Mouse (Mus musculus) lung, adult 2 months (tissue): Measurements from ENCODE around the gene Lmtk2.

Experiments
- CTCF ChIP-seq: fragments of 200-500 bp; IDR thresholded peaks from 2 replicates; pipeline ENCODE4 v1.5.1; 2011; ENCODE audit warnings: mild to moderate bottlenecking, low read length, control low read depth; ENCODE audit not compliant: insufficient read depth
- POLR2A ChIP-seq: fragments of 200-500 bp; IDR thresholded peaks from 2 replicates; pipeline ENCODE4 v1.6.1; 2011; ENCODE audit warnings: low read depth, mild to moderate bottlenecking, control low read depth, low read length, borderline replicate concordance; ENCODE audit errors: extremely low read depth

DNA sequence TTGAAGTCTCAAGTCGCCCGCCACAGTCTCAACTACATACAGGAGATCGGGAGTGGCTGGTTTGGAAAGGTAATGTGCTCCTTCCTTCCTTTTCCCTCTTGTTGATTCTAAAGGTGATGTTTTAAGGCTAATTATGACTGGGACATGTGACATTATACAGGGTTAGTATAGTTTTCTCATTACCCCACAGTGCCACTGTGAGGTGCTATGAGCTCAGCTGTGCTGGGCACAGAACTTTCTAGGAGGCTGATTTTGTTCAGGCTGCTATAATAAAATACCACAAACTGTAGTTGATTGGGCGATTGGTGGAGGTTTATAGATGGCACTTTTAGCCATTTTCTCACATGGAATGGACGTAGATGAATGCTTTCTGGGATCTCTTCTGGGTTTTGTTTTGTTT is 43.3 kb downstream of the Lmtk2 start:
- TF ChIP-seq CTCF (no peak), POLR2A (no peak)
